Mouse (Mus musculus) E14TG2a.4 (cell line): ENCODE data around the gene Ahcyl1.

ENCODE experiments used
- CTCF ChIP-seq: conservative IDR thresholded peaks from 2 replicates; pipeline ENCODE4 v1.5.1; 2014; ENCODE audit warnings: low read length
- NANOG ChIP-seq: IDR thresholded peaks from 2 replicates; pipeline ENCODE4 v1.6.1; 2014; ENCODE audit warnings: borderline replicate concordance, low read length, mixed read lengths
- POU5F1 ChIP-seq: IDR thresholded peaks from 2 replicates; pipeline ENCODE4 v1.6.1; 2014; ENCODE audit warnings: low read length, borderline replicate concordance

DNA sequence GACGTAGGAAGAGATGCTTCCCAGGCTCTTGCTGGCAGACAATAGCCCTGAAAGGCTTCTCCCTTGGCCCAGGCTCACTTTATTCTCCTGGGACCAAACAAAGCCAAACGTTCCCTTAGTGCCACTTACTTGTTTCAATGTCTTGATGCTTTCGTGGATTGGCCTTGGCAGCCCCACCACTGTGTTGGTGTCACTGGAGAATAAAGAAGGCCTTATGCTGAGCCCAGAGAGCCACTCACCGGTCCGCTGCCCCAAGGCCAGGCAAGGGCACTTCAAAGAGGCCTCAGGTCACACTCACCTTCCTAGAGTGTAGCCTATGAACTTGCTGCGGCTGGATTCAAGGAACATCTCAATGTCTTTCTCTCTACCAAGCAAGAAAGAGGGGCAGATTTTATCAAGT is 76.4 kb downstream of the Ahcyl1 start:
- TF ChIP-seq CTCF (no peak), POU5F1 (no peak), NANOG (no peak)
